Mouse (Mus musculus) frontal cortex, postnatal 10 days (tissue): ENCODE measurements around the gene A4galt.
"Not testable (repeated sequence)": the region's sequence is repeated elsewhere in the genome, so short reads cannot be mapped to it uniquely, and the experiment has no call there.

Experiments used
- DNase-seq, 2 experiments: peaks; one replicate each; pipeline ENCODE4 v3.0.0; 2022; ENCODE audit warnings: low spot score in 2 of 2, mixed read lengths in 1 of 2

The A4galt gene

DNA sequence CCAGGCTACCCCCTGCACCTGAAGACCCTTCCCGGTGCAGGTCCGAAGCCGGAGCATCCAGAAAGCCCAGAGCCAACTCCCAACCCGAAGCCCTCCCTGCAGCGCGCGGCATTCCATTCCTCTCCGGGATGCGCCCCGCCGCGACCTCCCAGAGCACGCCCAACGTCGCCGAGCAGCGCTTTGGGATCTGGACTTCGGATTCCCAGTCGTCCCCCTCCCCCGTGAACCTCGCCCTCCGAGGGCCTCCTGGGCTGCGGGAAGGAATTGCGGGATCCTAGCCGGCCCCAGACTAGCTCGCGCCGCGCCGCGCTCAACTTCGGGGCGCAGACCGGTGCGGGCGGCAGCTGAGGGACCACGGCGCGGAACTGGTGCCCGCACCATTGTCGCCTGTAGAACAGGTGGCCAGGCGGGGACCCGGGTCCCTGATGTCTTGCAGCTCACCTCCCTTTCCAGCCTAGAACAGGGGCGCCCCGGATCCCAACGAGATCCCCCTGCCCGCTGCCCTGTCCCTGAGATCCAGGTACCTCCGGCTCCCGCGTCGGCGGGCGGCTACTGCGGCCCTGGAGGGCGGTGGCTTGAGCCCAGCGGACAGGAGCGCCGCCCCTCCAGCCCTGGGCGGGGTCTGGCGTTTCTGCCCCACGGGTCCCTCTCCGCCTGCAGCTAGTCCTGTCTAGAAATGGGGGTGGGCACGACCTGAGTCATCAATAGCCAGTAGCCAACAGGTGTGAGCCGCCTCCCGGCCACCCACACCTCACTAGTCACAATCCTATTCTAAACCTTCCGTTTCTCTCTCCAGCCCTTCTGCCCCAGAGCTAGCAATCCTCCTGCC lies at the start of gene A4galt:
Gene A4galt (minus strand): TSS at position 599 of the 829 bp plus-strand sequence.
- no peak for DNase-seq

DNA sequence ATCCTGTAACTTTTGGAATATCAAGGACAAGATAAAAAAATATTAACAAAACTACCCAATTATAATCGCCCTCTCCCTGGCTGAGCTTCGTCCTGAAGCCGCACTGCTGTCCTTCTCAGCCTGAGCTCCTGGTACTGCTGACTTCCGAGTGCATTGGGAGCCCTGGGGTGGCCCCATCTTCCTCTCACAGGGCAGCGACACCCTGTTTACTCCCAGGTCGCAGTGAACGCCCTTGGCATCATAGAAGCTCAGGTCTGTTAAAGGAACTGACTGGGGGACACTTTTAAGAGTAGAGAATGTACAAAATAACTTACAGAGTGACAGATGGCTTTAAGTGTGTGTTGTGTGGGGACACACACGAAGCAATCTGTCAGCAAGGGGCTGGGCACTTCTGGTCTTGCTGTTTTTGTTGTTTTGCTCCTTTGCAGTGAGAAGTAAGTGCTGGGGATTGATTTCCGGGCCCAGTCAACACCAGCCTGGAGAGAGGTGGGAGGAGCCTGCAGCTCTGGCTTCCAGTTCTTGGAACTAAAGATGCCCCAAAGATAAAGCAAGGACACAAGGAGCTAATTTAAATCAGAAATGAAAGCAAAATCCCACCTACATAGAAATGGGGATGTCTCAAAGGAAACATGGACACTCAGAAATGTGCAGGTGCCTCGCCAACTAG lies 48.5 kb upstream of the A4galt start:
- no peak for DNase-seq

DNA sequence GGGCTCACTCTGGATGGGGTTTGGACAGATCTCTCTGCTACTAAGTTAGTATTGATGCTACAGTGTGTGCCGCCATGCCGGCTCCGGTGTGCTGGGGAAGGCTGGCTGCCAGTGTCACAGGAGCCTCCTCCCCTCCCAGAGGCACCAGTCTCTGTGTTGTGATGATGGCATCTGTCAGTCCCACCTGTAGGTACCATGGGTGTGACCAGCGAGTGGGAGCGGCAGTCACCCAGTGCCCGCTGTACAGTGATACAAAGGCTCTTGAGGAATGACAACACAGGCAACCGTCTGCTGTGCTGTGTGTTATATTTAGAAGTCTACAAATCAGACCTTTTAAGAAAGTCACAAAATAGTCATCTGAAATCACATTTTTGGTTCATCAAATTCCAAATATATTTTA lies 47.9 kb upstream of the A4galt start:
- DNase-seq = no peak

DNA sequence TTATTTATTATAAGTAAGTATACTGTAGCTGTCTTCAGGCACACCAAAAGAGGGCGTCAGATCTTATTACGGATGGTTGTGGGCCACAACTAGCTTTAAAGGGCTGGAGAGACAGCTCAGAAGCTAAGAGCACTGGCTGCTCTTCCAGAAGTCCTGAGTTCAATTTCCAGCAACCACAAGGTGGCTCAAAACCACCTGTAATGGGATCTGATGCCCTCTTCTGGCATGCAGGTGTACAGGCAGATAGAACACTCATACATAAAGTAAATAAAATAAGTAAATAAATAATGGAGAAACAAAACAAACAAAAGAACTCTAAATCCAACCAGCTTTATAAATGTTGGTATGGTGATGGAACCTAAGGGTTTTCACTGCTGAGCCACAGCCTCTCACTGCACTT lies 47.2 kb upstream of the A4galt start:
- no peak for DNase-seq

DNA sequence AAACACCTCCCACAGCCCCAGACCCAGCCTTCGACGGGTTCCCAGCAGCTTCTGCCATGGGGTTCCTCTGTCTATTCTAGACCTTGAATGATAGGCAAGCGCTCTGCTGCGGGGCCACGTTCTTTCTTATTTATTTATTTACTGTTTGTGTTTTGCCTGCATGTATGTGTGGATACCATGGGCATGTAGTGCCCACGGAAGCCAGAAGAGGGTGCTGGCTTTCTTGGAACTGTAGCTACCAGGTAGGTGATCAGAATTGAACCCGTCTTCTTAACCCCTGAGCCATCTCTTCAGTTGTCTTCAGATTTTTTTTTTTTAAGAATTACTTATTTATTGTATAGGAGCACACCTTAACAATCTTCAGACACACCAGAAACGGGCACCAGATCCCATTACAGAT lies 46.7 kb upstream of the A4galt start:
- no peak for DNase-seq

DNA sequence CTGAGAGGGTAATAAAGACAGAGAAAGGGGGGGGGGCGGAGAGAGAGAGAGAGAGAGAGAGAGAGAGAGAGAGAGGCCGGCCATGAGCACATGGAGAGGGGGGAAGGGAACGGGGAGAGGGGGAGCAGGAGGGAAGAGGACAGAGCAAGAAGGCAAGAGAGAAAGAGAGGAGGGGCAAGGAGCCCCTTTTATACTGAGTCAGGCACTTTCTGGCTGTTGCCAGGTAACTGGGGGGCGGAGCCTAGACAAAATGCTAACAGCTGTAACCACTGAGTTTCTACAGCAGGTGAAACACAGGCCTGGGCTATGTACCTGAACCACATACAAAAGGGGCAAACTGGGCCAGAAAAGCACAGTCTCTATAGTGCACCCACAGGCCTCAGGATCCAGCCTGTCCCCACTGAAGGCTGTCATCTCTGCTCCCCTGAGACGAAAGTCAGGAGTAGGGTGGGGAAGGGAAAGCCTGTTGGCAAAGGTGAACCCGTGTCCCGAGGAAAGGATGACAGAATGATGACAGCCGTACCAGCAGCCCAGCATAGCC lies 45.3 kb upstream of the A4galt start:
- no peak for DNase-seq

DNA sequence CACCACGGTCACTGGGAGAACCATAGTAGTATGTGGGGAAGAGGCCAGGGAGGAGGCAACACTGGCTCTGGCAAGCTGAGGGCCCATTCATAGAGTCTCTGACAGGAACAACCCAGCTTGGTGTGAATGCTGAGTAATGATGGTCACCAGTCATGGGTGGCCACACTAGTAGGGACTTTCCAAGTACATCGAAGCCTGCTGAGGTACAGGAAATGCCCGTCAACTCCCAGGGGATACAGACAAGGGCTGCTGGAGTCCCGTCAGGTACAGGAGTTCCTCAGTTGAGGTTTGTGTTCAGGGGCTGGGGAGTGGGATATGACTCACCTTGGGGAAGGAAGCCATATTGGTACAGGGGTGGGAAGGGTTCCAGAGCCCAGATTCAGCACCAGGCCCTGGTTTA lies 44.5 kb upstream of the A4galt start:
- DNase-seq = no peak

DNA sequence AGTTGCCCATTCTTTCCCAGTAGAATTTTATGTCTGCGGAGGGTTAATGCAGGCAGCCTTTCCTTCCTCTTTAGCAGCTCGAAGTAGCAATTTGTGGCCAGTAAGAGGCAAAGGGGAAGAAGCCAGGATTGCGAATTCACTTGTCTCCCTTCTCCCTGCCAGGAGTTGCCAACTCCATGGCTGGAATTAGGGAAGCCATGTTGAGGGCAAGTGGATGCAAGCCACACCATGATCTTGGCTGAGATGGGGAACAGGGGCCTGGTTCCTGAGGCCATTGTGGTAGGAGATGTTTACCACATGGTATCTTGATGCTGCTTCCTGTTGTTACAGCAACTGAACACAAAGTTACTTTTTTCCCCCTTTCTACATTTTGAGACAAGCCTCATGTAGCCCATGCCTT lies 43.4 kb upstream of the A4galt start:
- DNase-seq = no peak

DNA sequence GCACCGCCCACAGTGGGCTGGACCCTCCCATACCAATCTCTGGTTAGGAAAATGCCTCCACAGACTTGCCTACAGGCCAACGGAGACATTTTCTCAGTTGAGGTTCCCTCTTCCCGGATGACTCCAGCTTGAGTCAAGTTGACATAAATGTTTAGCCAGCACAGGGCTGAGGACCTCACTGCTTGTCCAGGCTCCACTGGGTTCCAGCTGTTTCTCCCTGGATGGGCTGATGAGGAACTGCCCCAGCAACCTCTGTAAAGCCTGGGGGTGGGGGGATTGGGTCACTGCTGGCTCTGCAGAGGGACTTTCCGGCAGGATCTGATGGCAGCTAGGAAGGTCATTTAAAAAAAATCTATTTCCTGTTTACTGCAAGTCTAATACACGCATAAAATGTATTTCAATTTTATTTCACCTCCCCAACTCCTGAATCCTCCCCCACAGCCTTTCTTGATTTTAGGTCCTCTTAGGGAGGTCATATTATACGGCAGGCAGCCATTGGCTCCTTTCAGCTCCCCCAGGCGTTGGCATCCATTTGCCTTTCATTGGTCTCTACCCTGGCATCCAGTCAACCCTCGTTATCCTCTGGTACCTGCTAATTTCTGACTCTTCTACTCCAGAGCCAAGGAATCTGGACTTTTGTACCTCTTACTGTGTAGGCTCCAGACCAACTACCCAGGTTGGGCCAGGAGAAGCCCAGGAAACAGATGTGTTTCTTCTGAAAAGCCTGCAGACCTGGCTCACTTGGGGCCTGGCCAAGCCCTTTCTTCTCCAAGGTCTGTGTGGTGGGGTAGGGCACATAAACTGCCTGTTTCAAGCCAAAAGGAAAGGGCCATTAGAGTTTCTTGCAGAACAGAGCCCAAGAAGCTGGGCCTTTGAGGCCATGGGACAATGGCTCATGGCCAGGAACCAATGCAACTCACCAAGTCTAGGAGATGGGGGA lies 42.4 kb upstream of the A4galt start:
- DNase-seq = no peak

DNA sequence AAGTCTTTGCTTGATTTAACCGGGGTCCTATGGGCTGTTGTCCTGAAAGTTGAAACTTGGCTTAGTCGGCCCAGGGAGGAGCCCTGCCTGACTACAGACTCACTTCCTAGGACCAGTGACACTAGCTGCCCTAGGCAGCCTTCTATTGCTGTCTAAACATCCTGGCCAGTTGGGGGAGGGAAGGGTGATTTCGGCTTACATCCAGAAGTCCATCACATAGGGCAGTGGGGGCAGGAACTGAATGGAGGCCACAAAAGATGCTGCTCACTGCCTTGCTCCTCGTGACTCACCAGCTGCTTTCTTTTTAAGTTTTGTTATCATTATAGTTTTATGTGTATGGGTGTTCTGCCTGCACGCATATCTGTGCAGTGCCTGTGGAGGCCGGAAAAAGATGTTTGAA lies 41.6 kb upstream of the A4galt start:
- DNase-seq = no peak

DNA sequence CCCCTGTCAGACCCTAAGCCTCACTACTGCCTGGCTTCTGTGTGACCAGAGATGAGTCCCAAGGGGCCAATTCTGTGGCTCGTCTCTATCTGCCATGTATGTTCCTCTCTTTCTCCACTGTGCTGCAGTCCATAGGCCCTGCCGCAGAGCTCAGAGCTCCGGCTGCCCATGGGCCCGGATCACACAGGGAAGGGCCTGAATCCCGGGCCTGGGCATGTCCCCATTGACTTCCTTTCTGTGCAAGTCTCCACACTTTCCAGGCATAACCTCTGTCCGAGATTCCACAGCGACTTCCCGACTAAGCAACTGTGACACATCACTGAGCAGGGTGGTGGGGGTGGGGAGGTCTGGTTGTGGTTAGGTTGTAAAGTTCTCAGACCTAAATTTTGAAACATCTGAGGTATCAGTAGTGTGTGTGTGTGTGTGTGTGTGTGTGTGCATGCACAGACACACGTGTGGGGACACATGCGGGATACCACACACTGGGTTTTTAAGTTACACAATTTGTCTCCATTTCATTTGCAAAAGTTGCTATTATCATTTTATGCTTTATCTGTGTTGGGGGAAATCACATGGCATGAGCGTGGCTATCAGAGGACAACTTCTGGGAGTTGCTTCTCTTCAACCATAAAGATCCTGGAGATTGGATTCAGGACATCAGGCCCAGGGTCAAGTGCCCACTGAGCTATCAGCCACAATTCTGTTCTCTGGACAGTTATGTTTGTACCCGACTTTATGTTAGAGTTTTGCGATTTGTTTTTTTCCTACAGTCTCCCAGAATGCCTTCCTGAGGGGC lies 40.9 kb upstream of the A4galt start:
- DNase-seq = no peak

DNA sequence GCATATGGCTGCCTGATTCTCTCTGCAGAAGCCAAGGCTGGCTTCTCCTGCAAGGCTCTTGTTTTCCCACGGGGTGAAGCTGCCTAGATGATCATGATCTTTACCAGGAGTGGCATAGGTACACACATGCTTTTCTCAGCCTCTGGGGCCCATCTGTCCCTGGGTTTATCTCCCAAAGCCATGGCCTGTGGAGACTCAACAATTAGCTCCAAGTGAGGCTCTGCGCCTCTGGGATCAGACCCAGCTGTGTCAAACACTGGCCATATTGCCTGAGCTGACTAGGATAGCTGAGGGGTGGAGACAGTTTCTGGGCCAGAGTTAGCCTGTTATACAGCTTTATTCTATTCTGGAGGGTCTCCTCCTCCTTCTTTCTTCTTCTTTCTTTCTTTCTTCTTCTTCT lies 39.3 kb upstream of the A4galt start:
- DNase-seq = no peak

DNA sequence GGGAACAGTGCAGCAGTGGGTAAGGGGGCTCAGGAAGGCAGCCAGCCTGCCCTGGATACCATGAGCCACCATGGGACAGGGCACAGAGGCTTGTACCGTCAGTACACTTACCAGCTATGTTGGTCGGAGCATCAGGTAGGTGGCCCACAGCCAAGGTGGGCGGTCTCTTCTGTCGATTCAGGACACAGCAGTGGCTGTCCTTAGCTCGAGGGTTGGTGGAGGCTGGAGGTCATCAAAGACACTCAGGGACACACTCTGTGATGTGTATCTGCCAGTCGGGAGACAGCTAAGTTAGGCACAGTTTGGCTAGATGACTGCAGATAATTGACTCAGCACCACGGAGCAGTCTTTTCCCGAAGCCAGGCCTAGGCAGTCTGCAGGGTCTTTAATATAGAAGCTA lies 33.3 kb upstream of the A4galt start:
- no peak for DNase-seq

DNA sequence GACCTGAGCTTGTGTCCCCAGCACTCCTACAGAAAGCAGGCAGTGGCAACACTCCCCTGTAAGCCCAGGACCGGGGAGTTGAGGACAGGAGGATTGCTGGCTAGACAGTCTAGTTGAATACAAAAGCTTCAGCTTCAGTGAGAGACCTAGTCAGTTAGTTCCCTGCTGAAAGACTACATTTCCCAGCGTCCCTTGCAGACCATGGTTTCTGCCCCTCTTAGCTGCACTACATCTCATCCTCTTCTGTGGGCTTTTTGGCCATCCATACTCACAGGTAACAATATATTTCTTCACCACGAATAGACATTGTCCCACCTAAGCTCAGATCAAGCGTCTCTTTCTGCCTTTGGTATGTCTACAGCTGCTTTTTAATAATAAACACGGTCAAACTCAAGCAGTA lies 30.8 kb upstream of the A4galt start:
- no peak for DNase-seq

DNA sequence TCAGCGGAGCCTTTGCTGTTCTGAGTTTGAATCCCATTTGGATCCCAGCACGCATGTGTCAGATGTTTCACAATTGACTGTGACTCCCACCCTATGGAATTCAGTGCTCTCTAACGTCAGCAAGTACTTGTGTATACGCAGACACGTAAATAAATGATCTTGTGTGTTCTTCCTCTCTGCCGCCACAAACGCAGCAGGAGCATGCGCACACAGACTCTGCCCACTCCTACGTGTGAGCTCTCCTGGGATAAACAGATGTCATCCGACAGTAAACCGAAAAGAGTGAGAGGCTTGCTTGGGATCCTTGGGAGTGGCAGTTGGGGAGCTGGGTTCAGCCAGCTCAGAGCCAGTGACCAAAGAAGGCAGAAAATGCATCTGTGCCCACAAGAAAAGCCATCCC lies 29.7 kb upstream of the A4galt start:
- DNase-seq = no peak

DNA sequence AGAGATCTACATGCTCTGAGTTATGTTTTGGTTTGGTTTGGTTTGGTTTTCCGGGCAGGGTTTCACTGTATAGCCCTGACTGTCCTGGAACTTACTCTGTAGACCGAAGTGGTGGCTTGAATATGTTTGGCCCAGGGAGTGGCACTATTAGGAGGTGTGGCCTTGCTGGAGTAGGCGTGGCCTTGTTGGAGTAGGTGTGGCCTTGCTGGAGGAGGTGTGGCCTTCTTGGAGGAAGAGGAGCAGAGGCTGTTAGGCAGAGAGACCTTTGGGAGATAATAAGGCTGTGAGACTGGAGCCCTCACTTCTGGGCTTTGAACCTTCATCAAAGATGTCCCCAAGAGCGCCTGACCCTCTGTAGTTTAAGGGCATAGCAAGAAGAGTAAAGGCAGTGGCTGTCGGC lies 27.0 kb upstream of the A4galt start:
- DNase-seq = no peak

DNA sequence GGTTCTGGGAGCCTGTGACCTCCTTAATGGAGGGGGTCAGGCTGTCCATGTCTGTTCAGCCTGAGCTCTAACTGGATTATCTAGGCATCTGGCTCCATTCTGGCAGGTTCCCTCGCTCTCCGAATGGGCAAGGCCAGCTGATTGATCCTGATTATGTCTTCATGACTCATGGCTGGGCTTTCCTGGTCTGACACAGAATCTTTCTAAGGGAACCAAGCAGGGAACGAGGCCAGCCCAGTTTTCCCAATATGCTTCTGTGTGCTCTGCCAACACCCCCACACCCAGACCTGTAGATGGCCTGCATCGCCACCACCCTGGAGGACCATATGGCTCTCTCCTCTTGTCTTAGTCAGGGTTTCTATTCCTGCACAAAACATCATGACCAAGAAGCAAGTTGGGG lies 25.9 kb upstream of the A4galt start:
- no peak for DNase-seq

DNA sequence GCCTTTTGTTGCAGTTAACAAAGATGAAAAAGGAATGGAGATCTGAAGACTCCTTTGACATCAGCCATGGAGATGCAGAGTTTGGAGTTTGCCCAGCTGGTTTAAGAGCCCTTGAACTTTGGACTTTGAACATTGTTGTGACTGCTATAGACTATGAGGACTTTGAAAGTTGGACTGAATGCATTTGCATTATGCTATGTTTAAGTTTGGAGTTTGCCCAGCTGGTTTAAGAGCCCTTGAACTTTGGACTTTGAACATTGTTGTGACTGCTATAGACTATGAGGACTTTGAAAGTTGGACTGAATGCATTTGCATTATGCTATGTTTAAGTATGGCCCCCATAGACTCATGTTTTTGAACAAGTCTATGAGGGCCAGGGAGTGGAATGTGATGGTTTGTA lies 22.7 kb upstream of the A4galt start:
- DNase-seq = not testable (repeated sequence)

DNA sequence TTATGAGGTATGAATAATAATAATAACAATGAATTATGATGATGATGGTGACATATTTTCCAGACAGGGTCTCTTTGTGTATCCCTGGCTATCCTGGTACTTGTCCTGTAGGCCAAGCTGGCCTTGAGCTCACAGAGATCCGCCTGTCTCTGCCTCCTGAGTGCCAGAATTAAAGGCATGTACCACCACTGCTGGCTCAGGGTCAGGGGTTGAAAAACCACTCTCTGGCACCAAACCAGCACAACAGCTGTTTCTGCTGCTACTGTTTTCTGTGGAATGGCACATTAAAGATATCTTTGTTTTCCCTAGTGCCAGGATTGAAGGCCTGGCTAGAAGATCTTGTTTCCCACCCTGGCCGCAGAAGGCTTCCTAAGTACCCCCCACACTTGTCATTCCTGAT lies 21.4 kb upstream of the A4galt start:
- DNase-seq = no peak

DNA sequence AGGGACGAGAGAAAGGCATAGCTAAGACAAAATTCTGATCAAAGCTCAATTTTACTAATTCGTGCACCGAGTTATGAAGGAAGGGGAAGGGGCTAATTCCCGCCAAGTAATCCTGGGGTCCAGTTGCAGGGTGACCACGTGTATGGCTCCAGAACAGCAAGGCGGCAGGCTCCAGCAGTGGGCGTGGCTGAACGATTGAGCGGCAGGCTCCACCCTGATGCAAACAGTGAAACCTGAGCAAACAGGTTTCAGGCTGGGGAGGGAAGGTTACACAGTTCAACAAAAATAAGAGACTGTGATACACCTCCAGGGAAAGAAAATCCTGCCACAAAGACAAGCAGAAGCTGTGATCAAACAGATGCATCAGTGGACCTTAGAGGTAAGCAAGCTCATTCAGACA lies 19.6 kb upstream of the A4galt start:
- not testable (repeated sequence) for DNase-seq

DNA sequence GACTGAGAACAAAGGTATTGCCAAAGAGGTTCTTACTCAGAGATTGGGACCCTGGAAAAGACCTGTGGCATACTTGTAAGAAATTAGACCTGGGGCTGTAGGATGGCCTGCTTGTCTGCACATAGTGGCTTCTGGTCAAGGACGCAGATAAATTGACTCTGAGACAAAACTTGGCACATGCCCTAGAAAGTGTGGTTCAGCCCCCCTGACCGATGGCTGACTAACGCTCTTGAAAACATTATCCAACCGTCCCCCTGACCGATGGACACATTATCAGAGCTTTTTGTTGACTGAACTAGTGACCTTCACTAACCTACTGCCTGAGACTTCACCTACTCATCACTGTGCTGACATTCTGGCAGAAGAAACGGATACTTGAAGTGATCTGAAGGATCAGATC lies 18.4 kb upstream of the A4galt start:
- DNase-seq = not testable (repeated sequence)
